Mouse (Mus musculus) kidney, embryonic 16.5 days (tissue): ENCODE data around the gene Usp34. TPM values are rescaled to one million over a fixed set of nuclear protein-coding genes. Genes with fewer than 3 reads are reported as not detected.
"Not testable (repeated sequence)": the region's sequence is repeated elsewhere in the genome, so short reads cannot be mapped to it uniquely, and the experiment has no call there.

ENCODE experiments used
- ATAC-seq: fragments of 200-750 bp; cut with Nextera tagmentation; 2 replicates; pipeline ENCODE4 v1.8.0; 2017; ENCODE audit warnings: moderate TSS enrichment; ENCODE audit not compliant: low FRiP score, low TSS enrichment
- H3K27ac ChIP-seq: fragments of 300-500 bp; sonication (generic); 2 replicates; pipeline ENCODE4 v1.5.1; 2014; ENCODE audit warnings: low read length
- H3K27me3 ChIP-seq: fragments of 300-500 bp; sonication (generic); 2 replicates; pipeline ENCODE4 v1.6.1; 2014; ENCODE audit warnings: low read length, control low read depth, mixed read lengths; ENCODE audit not compliant: insufficient read depth
- H3K36me3 ChIP-seq: fragments of 300-500 bp; sonication (generic); 2 replicates; pipeline ENCODE4 v1.6.1; 2014; ENCODE audit warnings: low read length, control low read depth, mixed read lengths; ENCODE audit not compliant: insufficient read depth
- H3K4me1 ChIP-seq: fragments of 300-500 bp; sonication (generic); 2 replicates; pipeline ENCODE4 v1.6.1; 2014; ENCODE audit warnings: low read length, control low read depth, mixed read lengths; ENCODE audit not compliant: insufficient read depth
- H3K4me2 ChIP-seq: fragments of 300-500 bp; sonication (generic); replicated peaks from 2 replicates; pipeline ENCODE4 v1.6.1; 2014; ENCODE audit warnings: low read depth, low read length
- H3K4me3 ChIP-seq: fragments of 300-500 bp; sonication (generic); 2 replicates; pipeline ENCODE4 v1.5.1; 2014; ENCODE audit warnings: mild to moderate bottlenecking, low read length
- H3K9ac ChIP-seq: fragments of 300-500 bp; sonication (generic); replicated peaks from 2 replicates; pipeline ENCODE4 v1.6.1; 2014; ENCODE audit warnings: low read length
- H3K9me3 ChIP-seq: fragments of 300-500 bp; sonication (generic); 2 replicates; pipeline ENCODE4 v1.6.1; 2016; ENCODE audit warnings: low read length, control low read depth
- WGBS: fragments of 180-500 bp; shearing (Covaris S2); extraction: QIAGEN DNeasy Blood & Tissue Kit; methylation state at CpG from one replicate; pipeline ENCODE4 v1.1.7; 2014; 5-methylcytosine and 5-hydroxymethylcytosine counted together
- polyA plus RNA-seq: library from polyadenylated mRNA; unstranded; fragments of >200 nt; fragmentation: Nextera tagmentation; extraction: Ambion mirVana; gene quantifications from 2 replicates; pipeline ENCODE4 v1.2.1, GENCODE M21; 2015

Gene Usp34
- polyA plus RNA-seq, 1 experiment from 2014 or later = 22.5 TPM

DNA sequence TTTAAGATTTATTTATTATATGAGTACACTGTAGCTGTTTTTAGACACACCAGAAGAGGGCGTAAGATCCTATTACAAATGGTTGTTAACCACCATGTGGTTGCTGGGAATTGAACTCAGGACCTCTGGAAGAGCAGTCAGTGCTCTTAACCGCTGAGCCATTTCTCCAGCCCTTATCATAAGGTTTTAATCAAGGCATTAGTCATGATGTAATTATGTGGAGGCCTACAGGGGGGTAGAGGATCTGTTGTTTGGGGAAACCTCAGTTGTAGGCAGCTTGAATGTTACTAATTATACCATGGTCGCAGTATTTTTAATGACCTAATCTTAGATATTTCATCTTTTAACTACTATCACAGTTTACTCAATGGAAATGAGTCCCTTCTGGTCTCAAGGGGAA, 25.4 kb downstream of the Usp34 start:
- Histone ChIP-seq H3K4me2 (no peak overlapping the region), H3K4me3 (no peak overlapping the region), H3K36me3 (peaks cover 7% of the 10 kb centered on the region; the same call in 1 of the 2 replicates), H3K4me1 (no peaks in the 10 kb centered on the region), H3K9me3 (no peaks in the 10 kb centered on the region), H3K27me3 (no peaks in the 10 kb centered on the region), H3K27ac (no peak overlapping the region), H3K9ac (no peak overlapping the region)
- 77% methylated on average over 3 of the region's 3 CpGs for WGBS
- no peak for ATAC-seq

- Histone ChIP-seq H3K36me3 (peaks cover 13% of the 10 kb centered on the region; the same call in 1 of the 2 replicates), H3K9me3 (no peaks in the 10 kb centered on the region), H3K4me3 (no peak overlapping the region), H3K4me1 (no peaks in the 10 kb centered on the region), H3K4me2 (no peak overlapping the region), H3K27me3 (no peaks in the 10 kb centered on the region), H3K27ac (no peak overlapping the region), H3K9ac (no peak overlapping the region)
- 86% methylated on average over 1 of the region's 1 CpGs for WGBS
- ATAC-seq = no peak
Observed at GRCm38 (mm10) chr11:23335160-23335559, 28.5 kb downstream of the Usp34 start.

- WGBS = 76% methylated on average over 5 of the region's 5 CpGs
- not testable (repeated sequence) for H3K4me1 ChIP-seq, H3K27me3 ChIP-seq, H3K4me3 ChIP-seq, H3K4me2 ChIP-seq, H3K9me3 ChIP-seq, H3K27ac ChIP-seq, H3K9ac ChIP-seq, ATAC-seq
- peaks cover 17% of the 10 kb centered on the region; the same call in 1 of the 2 replicates for H3K36me3 ChIP-seq
Observed at GRCm38 (mm10) chr11:23357226-23357625, 50.5 kb downstream of the Usp34 start.

- H3K9ac ChIP-seq, H3K27me3 ChIP-seq, H3K4me1 ChIP-seq, ATAC-seq, H3K9me3 ChIP-seq, H3K27ac ChIP-seq, H3K4me3 ChIP-seq, H3K4me2 ChIP-seq: not testable (repeated sequence)
- peaks cover 29% of the 10 kb centered on the region for H3K36me3 ChIP-seq
- 70% methylated on average over 1 of the region's 1 CpGs for WGBS
Observed at GRCm38 (mm10) chr11:23359687-23360235, 53.1 kb downstream of the Usp34 start.

- no peak overlapping the region for H3K9ac ChIP-seq
- H3K27ac ChIP-seq = no peak overlapping the region
- H3K9me3 ChIP-seq = no peaks in the 10 kb centered on the region
- no peak for ATAC-seq
- H3K27me3 ChIP-seq = no peaks in the 10 kb centered on the region
- H3K4me1 ChIP-seq = no peaks in the 10 kb centered on the region
- H3K4me2 ChIP-seq = no peak overlapping the region
- H3K36me3 ChIP-seq = peaks cover 17% of the 10 kb centered on the region
- no peak overlapping the region for H3K4me3 ChIP-seq
Observed at GRCm38 (mm10) chr11:23362305-23362704, 55.6 kb downstream of the Usp34 start.

- WGBS = 85% methylated on average over 3 of the region's 3 CpGs
- no peak overlapping the region for H3K4me3 ChIP-seq
- no peak overlapping the region for H3K9ac ChIP-seq
- no peak for ATAC-seq
- H3K36me3 ChIP-seq = peaks cover 18% of the 10 kb centered on the region
- no peaks in the 10 kb centered on the region for H3K4me1 ChIP-seq
- no peaks in the 10 kb centered on the region for H3K9me3 ChIP-seq
- H3K4me2 ChIP-seq = no peak overlapping the region
- no peaks in the 10 kb centered on the region for H3K27me3 ChIP-seq
- no peak overlapping the region for H3K27ac ChIP-seq
Observed at GRCm38 (mm10) chr11:23364348-23364747, 57.7 kb downstream of the Usp34 start.

DNA sequence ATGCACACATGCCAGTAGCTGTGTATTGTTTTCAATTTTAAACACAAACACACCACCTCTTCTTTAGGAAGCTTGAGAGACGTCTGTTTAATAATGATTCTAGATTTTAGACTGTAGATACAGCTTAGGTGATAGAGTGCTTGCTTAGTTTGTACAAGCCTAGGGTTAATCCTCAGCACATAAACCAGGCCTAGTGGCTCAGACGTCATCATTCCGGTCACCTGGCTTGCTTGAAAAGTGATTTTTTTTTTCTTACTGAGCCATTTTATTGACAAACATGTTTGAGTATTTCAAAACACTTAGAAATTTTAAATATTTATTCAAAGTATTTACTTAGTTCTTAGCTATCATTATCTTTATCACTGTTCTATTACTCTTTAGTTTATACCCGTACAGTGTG, 65.3 kb downstream of the Usp34 start:
- Histone ChIP-seq H3K9me3 (no peaks in the 10 kb centered on the region), H3K36me3 (peaks cover 22% of the 10 kb centered on the region)

DNA sequence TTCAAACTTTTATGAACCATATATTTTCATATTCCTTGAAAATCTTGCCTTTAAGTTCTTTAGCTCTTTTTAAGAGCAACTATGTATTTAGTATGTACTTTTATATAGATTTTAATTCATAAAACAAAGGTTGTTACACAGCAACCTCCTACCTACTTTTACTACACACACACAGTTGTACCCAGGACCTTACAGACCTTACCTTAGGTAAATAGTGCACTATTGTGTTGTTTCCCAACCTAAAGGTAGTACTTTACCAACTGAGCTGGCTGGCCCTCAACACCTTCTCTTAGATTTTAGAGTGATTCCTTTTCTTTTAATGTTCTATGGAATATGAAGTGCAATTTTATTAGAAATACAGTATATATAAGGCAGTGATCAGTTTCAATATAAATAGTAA, 65.8 kb downstream of the Usp34 start:
- H3K4me3 ChIP-seq = no peak overlapping the region
- no peaks in the 10 kb centered on the region for H3K27me3 ChIP-seq
- H3K9me3 ChIP-seq = no peaks in the 10 kb centered on the region
- no peak overlapping the region for H3K27ac ChIP-seq
- H3K36me3 ChIP-seq = peaks cover 25% of the 10 kb centered on the region
- no peak for ATAC-seq
- no peak overlapping the region for H3K4me2 ChIP-seq
- H3K4me1 ChIP-seq = no peaks in the 10 kb centered on the region
- no peak overlapping the region for H3K9ac ChIP-seq

More for the DNA sequence above, 65.3 kb downstream of the Usp34 start:
- H3K27me3 ChIP-seq = no peaks in the 10 kb centered on the region
- no peak overlapping the region for H3K9ac ChIP-seq
- H3K4me2 ChIP-seq = no peak overlapping the region
- no peak overlapping the region for H3K4me3 ChIP-seq
- H3K27ac ChIP-seq = no peak overlapping the region
- ATAC-seq = no peak
- H3K4me1 ChIP-seq = no peaks in the 10 kb centered on the region
- WGBS = 90% methylated on average over 4 of the region's 4 CpGs

- Histone ChIP-seq H3K36me3 (peaks cover 29% of the 10 kb centered on the region), H3K9me3 (no peaks in the 10 kb centered on the region), H3K4me2 (no peak overlapping the region), H3K9ac (no peak overlapping the region), H3K27ac (no peak overlapping the region), H3K27me3 (no peaks in the 10 kb centered on the region), H3K4me1 (no peaks in the 10 kb centered on the region), H3K4me3 (no peak overlapping the region)
- ATAC-seq = no peak
- whole genome bisulfite sequencing = 83% methylated on average over 2 of the region's 2 CpGs
Observed at GRCm38 (mm10) chr11:23380055-23380454, 73.4 kb downstream of the Usp34 start.

DNA sequence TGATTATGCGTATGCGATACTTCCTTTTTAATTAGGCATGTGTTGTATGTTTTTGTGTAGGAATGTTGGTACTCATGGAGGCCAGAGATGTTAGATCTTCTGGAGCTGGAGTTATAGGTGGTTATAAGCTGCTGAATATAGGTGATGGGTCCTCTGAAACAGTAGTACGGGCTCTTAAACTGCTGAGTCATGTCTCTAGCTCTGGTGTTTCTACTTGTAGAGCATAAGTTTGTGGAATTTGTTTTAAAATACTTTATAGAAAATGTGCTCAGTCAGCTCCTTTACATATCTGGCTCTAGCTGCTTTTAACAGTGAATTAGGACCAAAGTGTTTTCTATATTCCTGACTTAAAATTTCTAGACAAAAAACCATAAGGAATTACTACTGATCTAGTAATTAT, 73.9 kb downstream of the Usp34 start:
- Histone ChIP-seq H3K9ac (no peak overlapping the region), H3K36me3 (peaks cover 25% of the 10 kb centered on the region), H3K4me1 (no peaks in the 10 kb centered on the region), H3K27me3 (no peaks in the 10 kb centered on the region), H3K9me3 (no peaks in the 10 kb centered on the region), H3K4me2 (no peak overlapping the region), H3K4me3 (no peak overlapping the region), H3K27ac (no peak overlapping the region)
- WGBS = 96% methylated on average over 3 of the region's 3 CpGs
- no peak for ATAC-seq
